ENCODE assay signal across 8 mouse cellular contexts in genomic region chr4:126252411-126253237, GRCm38 (mm10). TPM values are rescaled to one million over a fixed set of nuclear protein-coding genes. Genes with fewer than 3 reads are reported as not detected.
DNase-seq lines count a peak whose midpoint lies in the region; ATAC-seq and TF ChIP-seq lines count a peak whose summit lies in the region.

No protein-coding gene starts in this region.

- H3K4me1 ChIP-seq in bone marrow, adult 2 months (ENCODE audit: control insufficient read depth, insufficient read depth, low read length), result peaks cover 8% of the 10 kb centered on the region
- H3K4me1 ChIP-seq in forebrain, postnatal 0 days (ENCODE audit: insufficient read depth), result peaks cover 34% of the 10 kb centered on the region; the same call in 1 of the 2 replicates
- peaks cover 72% of the 10 kb centered on the region for H3K4me1 ChIP-seq in liver, embryonic 13.5 days (replicated peaks)

- no peak for TF ChIP-seq POLR2A in bone marrow, adult 2 months (IDR thresholded peaks at IDR 0.05; ENCODE audit: borderline replicate concordance, control insufficient read depth, low read depth, low read length)

- H3K36me3 ChIP-seq in forebrain, postnatal 0 days (ENCODE audit: insufficient read depth), result no peaks in the 10 kb centered on the region; the same call in 1 of the 2 replicates
- no peaks in the 10 kb centered on the region for H3K36me3 ChIP-seq in liver, embryonic 13.5 days

- no peak overlapping the region for H3K4me3 ChIP-seq in bone marrow, adult 2 months (replicated peaks; ENCODE audit: control insufficient read depth, low read depth, low read length)
- H3K4me3 ChIP-seq in forebrain, postnatal 0 days (ENCODE audit: low read depth, low read length), result no peak overlapping the region
- no peak overlapping the region for H3K4me3 ChIP-seq in liver, embryonic 13.5 days (replicated peaks)

- TF ChIP-seq CTCF in bone marrow, adult 2 months (IDR thresholded peaks at IDR 0.05; ENCODE audit: control insufficient read depth, insufficient read depth, low read length), result no peak
- TF ChIP-seq CTCF in forebrain, postnatal 0 days (IDR thresholded peaks at IDR 0.05; ENCODE audit: low read depth), result no peak

- 0 out of 2 replicates have a peak overlapping the region, but pooled peaks have one; percentile 15 for H3K4me2 ChIP-seq in forebrain, postnatal 0 days (ENCODE audit: low read depth)
- H3K4me2 ChIP-seq in liver, embryonic 13.5 days, result peak overlapping the region; percentile 15; the same call in 1 of the 2 replicates

- WGBS in bone marrow, adult 2 months, result 89% methylated on average over 17 of the region's 17 CpGs
- 64% methylated on average over 17 of the region's 17 CpGs for WGBS in forebrain, postnatal 0 days
- 79% methylated on average over 17 of the region's 17 CpGs for WGBS in liver, embryonic 13.5 days (ENCODE audit: insufficient replicate concordance)

- no peaks in the 10 kb centered on the region for H3K9me3 ChIP-seq in forebrain, postnatal 0 days (ENCODE audit: low read length)
- H3K9me3 ChIP-seq in liver, embryonic 13.5 days (replicated peaks), result no peaks in the 10 kb centered on the region

- no peaks in the 10 kb centered on the region for H3K27me3 ChIP-seq in forebrain, postnatal 0 days (ENCODE audit: insufficient read depth, low read length)
- H3K27me3 ChIP-seq in liver, embryonic 13.5 days, result peaks cover 25% of the 10 kb centered on the region

- no peak for ATAC-seq in forebrain, postnatal 0 days
- no peak for ATAC-seq in liver, embryonic 13.5 days (ENCODE audit: low read depth)

- H3K9ac ChIP-seq in forebrain, postnatal 0 days, result no peak overlapping the region
- no peak overlapping the region for H3K9ac ChIP-seq in liver, embryonic 13.5 days

- peak; percentile 26 for DNase-seq in heart, adult 8-10 months (ENCODE audit: low spot score)
- DNase-seq in heart, adult 18-20 months, result no peak
- DNase-seq in forebrain, postnatal 0 days, result no peak
- DNase-seq in liver, embryonic 13.5 days, result no peak
- DNase-seq in adrenal gland, postnatal 25 days, result no peak
- no peak for DNase-seq in thymus, adult 18-20 months
- DNase-seq in gastrocnemius, postnatal 10 days, result no peak

- peak overlapping the region; percentile 12; the same call in 1 of the 2 replicates for H3K27ac ChIP-seq in bone marrow, adult 2 months (ENCODE audit: control insufficient read depth, insufficient read depth, low read depth, low read length, poor library complexity)
- no peak overlapping the region; the same call in 1 of the 2 replicates for H3K27ac ChIP-seq in forebrain, postnatal 0 days (ENCODE audit: low read depth, low read length)
- H3K27ac ChIP-seq in liver, embryonic 13.5 days, result peak overlapping the region; percentile 31; the same call in 1 of the 2 replicates

RNA-seq across cellular contexts. Expression of gene Map7d1, which starts 3.5 kb away (rescaled TPM):
- 100 to 1,000 TPM; 266 to 279 (median 267) TPM for total RNA-seq in heart, adult 8-10 months (2022)
- total RNA-seq in heart, adult 18-20 months (2021), result 100 to 1,000 TPM; 240 to 249 TPM
- 28.7 and 45.5 TPM in 2 replicates for polyA plus RNA-seq in bone marrow, adult 2 months (2011; ENCODE audit: insufficient read depth, insufficient read length, low replicate concordance, missing spikeins)
- 105 and 115 TPM in 2 replicates for total RNA-seq in forebrain, postnatal 0 days (2014; rRNA removed)
- 63.6 and 71.1 TPM in 2 replicates for polyA plus RNA-seq in forebrain, postnatal 0 days (2015; fragmentation: Nextera tagmentation; extraction: Ambion mirVana)
- 6.6 and 7.3 TPM in 2 replicates for polyA plus RNA-seq in liver, embryonic 13.5 days (2015; fragmentation: Nextera tagmentation; extraction: Ambion mirVana)
- total RNA-seq in adrenal gland, postnatal 25 days (2021), result 55.0 and 68.0 TPM in 2 replicates
- 100 to 1,000 TPM; 209 to 239 TPM for total RNA-seq in gastrocnemius, postnatal 10 days (2021)

RNA-seq across cellular contexts. Expression of gene Trappc3, which starts 9.5 kb away (rescaled TPM):
- 10 to 100 TPM; 45.4 to 56.5 (median 51.6) TPM for total RNA-seq in heart, adult 8-10 months (2022)
- total RNA-seq in heart, adult 18-20 months (2021), result 10 to 100 TPM; 46.2 to 56.9 TPM
- polyA plus RNA-seq in bone marrow, adult 2 months (2011; ENCODE audit: insufficient read depth, insufficient read length, low replicate concordance, missing spikeins), result 24.1 and 32.5 TPM in 2 replicates
- total RNA-seq in forebrain, postnatal 0 days (2014; rRNA removed), result 143 TPM in 2 replicates
- polyA plus RNA-seq in forebrain, postnatal 0 days (2015; fragmentation: Nextera tagmentation; extraction: Ambion mirVana), result 199 and 202 TPM in 2 replicates
- 40.5 and 41.5 TPM in 2 replicates for polyA plus RNA-seq in liver, embryonic 13.5 days (2015; fragmentation: Nextera tagmentation; extraction: Ambion mirVana)
- total RNA-seq in adrenal gland, postnatal 25 days (2021), result 88.0 and 93.9 TPM in 2 replicates
- 10 to 100 TPM; 25.7 to 29.2 TPM for total RNA-seq in gastrocnemius, postnatal 10 days (2021)

RNA-seq across cellular contexts. Expression of gene Col8a2, which starts 34.0 kb away (rescaled TPM):
- total RNA-seq in heart, adult 8-10 months (2022), result under 1 TPM; 0.35 to 0.91 (median 0.46) TPM
- under 1 TPM; 0.52 to 0.95 TPM for total RNA-seq in heart, adult 18-20 months (2021)
- 0.57 TPM in 1 of 2 replicates, not detected in the other for polyA plus RNA-seq in bone marrow, adult 2 months (2011; ENCODE audit: insufficient read depth, insufficient read length, low replicate concordance, missing spikeins)
- 6.5 and 11.6 TPM in 2 replicates for total RNA-seq in forebrain, postnatal 0 days (2014; rRNA removed)
- 2.5 and 3.0 TPM in 2 replicates for polyA plus RNA-seq in forebrain, postnatal 0 days (2015; fragmentation: Nextera tagmentation; extraction: Ambion mirVana)
- polyA plus RNA-seq in liver, embryonic 13.5 days (2015; fragmentation: Nextera tagmentation; extraction: Ambion mirVana), result 0.99 and 1.2 TPM in 2 replicates
- 1.7 and 2.4 TPM in 2 replicates for total RNA-seq in adrenal gland, postnatal 25 days (2021)
- total RNA-seq in gastrocnemius, postnatal 10 days (2021), result 1 to 10 TPM; 5.7 to 5.9 TPM

RNA-seq across cellular contexts. Expression of gene Thrap3, which starts 50.1 kb away (rescaled TPM):
- total RNA-seq in heart, adult 8-10 months (2022), result 100 to 1,000 TPM; 112 to 128 (median 121) TPM
- 100 to 1,000 TPM in 1 of 2 experiments, 10 to 100 TPM in 1; 86.5 to 116 TPM for total RNA-seq in heart, adult 18-20 months (2021)
- polyA plus RNA-seq in bone marrow, adult 2 months (2011; ENCODE audit: insufficient read depth, insufficient read length, low replicate concordance, missing spikeins), result 133 and 198 TPM in 2 replicates
- total RNA-seq in forebrain, postnatal 0 days (2014; rRNA removed), result 113 and 165 TPM in 2 replicates
- polyA plus RNA-seq in forebrain, postnatal 0 days (2015; fragmentation: Nextera tagmentation; extraction: Ambion mirVana), result 92.4 and 111 TPM in 2 replicates
- polyA plus RNA-seq in liver, embryonic 13.5 days (2015; fragmentation: Nextera tagmentation; extraction: Ambion mirVana), result 98.1 and 121 TPM in 2 replicates
- total RNA-seq in adrenal gland, postnatal 25 days (2021), result 190 and 232 TPM in 2 replicates
- 100 to 1,000 TPM; 131 to 152 TPM for total RNA-seq in gastrocnemius, postnatal 10 days (2021)
